Mouse (Mus musculus): ENCODE results near the gene Syne1. TPM values are rescaled to one million over a fixed set of nuclear protein-coding genes. Genes with fewer than 3 reads are reported as not detected.
A peak's percentile ranks its signal among the peaks of the same experiment; 100 is the strongest.

The Syne1 gene
- total and polyA plus RNA-seq, 3 experiments = 10.8 to 85.0 (median 59.1) TPM

GRCm38 (mm10) chr10:5234721-5235501 lies 316.4 kb downstream of the Syne1 start:
- Histone ChIP-seq H3K4me1 (ENCODE audit: insufficient read depth, low read depth, low read length) (no peaks in the 10 kb centered on the region), H3K27me3 (ENCODE audit: insufficient read depth, low read length) (no peaks in the 10 kb centered on the region), H3K36me3 (replicated peaks) (no peaks in the 10 kb centered on the region), H3K9me3 (replicated peaks) (no peaks in the 10 kb centered on the region), H3K4me3 (ENCODE audit: low read depth, low read length) (no peak overlapping the region)
- TF ChIP-seq CTCF (IDR thresholded peaks at IDR 0.05; ENCODE audit: low read depth, low read length) = no peak
- no peak for TF ChIP-seq GATA2 (IDR thresholded peaks at IDR 0.05; ENCODE audit: borderline replicate concordance, low read depth, low read length)
- no peak for TF ChIP-seq POLR2AphosphoS5 (IDR thresholded peaks at IDR 0.05; ENCODE audit: insufficient replicate concordance, low read depth, low read length)
- no peak for TF ChIP-seq GATA1 (IDR thresholded peaks at IDR 0.05; ENCODE audit: borderline replicate concordance, low read length)
- TF ChIP-seq TAL1 (conservative IDR thresholded peaks at IDR 0.05; ENCODE audit: low read depth, low read length) = no peak
- DNase-seq (ENCODE audit: low spot score) (no peak), ATAC-seq (ENCODE audit: extremely low read depth, insufficient number of reproducible peaks, low FRiP score, poor library complexity, severe bottlenecking) (no peak)

- no peaks in the 10 kb centered on the region for H3K36me3 ChIP-seq (replicated peaks)
- peaks cover 7% of the 10 kb centered on the region; the same call in 1 of the 2 replicates for H3K4me1 ChIP-seq (ENCODE audit: insufficient read depth, low read depth, low read length)
- H3K9me3 ChIP-seq (replicated peaks) = no peaks in the 10 kb centered on the region
- DNase-seq (ENCODE audit: low spot score) (no peak), ATAC-seq (ENCODE audit: extremely low read depth, insufficient number of reproducible peaks, low FRiP score, poor library complexity, severe bottlenecking) (no peak)
- H3K4me3 ChIP-seq (ENCODE audit: low read depth, low read length) = no peak overlapping the region
- peaks cover 3% of the 10 kb centered on the region; the same call in 1 of the 2 replicates for H3K27me3 ChIP-seq (ENCODE audit: insufficient read depth, low read length)
- no peak for TF ChIP-seq GATA2 (IDR thresholded peaks at IDR 0.05; ENCODE audit: borderline replicate concordance, low read depth, low read length)
- TF ChIP-seq CTCF (IDR thresholded peaks at IDR 0.05; ENCODE audit: low read depth, low read length) = no peak
- no peak for TF ChIP-seq POLR2AphosphoS5 (IDR thresholded peaks at IDR 0.05; ENCODE audit: insufficient replicate concordance, low read depth, low read length)
- TF ChIP-seq TAL1 (conservative IDR thresholded peaks at IDR 0.05; ENCODE audit: low read depth, low read length) = no peak
- TF ChIP-seq GATA1 (IDR thresholded peaks at IDR 0.05; ENCODE audit: borderline replicate concordance, low read length) = no peak
Observed at GRCm38 (mm10) chr10:5229129-5229528, 322.2 kb downstream of the Syne1 start.

GRCm38 (mm10) chr10:5227395-5228076 lies 323.7 kb downstream of the Syne1 start:
- DNase-seq (ENCODE audit: low spot score) (no peak), ATAC-seq (ENCODE audit: extremely low read depth, insufficient number of reproducible peaks, low FRiP score, poor library complexity, severe bottlenecking) (no peak)
- H3K4me3 ChIP-seq (ENCODE audit: low read depth, low read length) = no peak overlapping the region
- no peaks in the 10 kb centered on the region for H3K36me3 ChIP-seq (replicated peaks)
- TF ChIP-seq CTCF (IDR thresholded peaks at IDR 0.05; ENCODE audit: low read depth, low read length) (peak; percentile 51), POLR2AphosphoS5 (IDR thresholded peaks at IDR 0.05; ENCODE audit: insufficient replicate concordance, low read depth, low read length) (no peak)
- no peaks in the 10 kb centered on the region for H3K9me3 ChIP-seq (replicated peaks)
- peaks cover 7% of the 10 kb centered on the region; the same call in 1 of the 2 replicates for H3K4me1 ChIP-seq (ENCODE audit: insufficient read depth, low read depth, low read length)
- peaks cover 3% of the 10 kb centered on the region; the same call in 1 of the 2 replicates for H3K27me3 ChIP-seq (ENCODE audit: insufficient read depth, low read length)

GRCm38 (mm10) chr10:5215943-5216342 lies 335.3 kb downstream of the Syne1 start:
- TF ChIP-seq GATA1 (IDR thresholded peaks at IDR 0.05; ENCODE audit: borderline replicate concordance, low read length) (no peak), GATA2 (IDR thresholded peaks at IDR 0.05; ENCODE audit: borderline replicate concordance, low read depth, low read length) (no peak), CTCF (IDR thresholded peaks at IDR 0.05; ENCODE audit: low read depth, low read length) (no peak), TAL1 (conservative IDR thresholded peaks at IDR 0.05; ENCODE audit: low read depth, low read length) (no peak), POLR2AphosphoS5 (IDR thresholded peaks at IDR 0.05; ENCODE audit: insufficient replicate concordance, low read depth, low read length) (no peak)
- no peaks in the 10 kb centered on the region for H3K27me3 ChIP-seq (ENCODE audit: insufficient read depth, low read length)
- H3K4me1 ChIP-seq (ENCODE audit: insufficient read depth, low read depth, low read length) = peaks cover 15% of the 10 kb centered on the region
- ATAC-seq (ENCODE audit: extremely low read depth, insufficient number of reproducible peaks, low FRiP score, poor library complexity, severe bottlenecking) = no peak
- H3K9me3 ChIP-seq (replicated peaks) = no peaks in the 10 kb centered on the region
- no peak overlapping the region for H3K4me3 ChIP-seq (ENCODE audit: low read depth, low read length)
- DNase-seq (ENCODE audit: low spot score) = no peak
- no peaks in the 10 kb centered on the region for H3K36me3 ChIP-seq (replicated peaks)

- Histone ChIP-seq H3K27me3 (ENCODE audit: insufficient read depth, low read length) (no peaks in the 10 kb centered on the region), H3K9me3 (replicated peaks) (no peaks in the 10 kb centered on the region), H3K36me3 (replicated peaks) (no peaks in the 10 kb centered on the region), H3K4me1 (ENCODE audit: insufficient read depth, low read depth, low read length) (peaks cover 45% of the 10 kb centered on the region), H3K4me3 (ENCODE audit: low read depth, low read length) (no peak overlapping the region; the same call in 1 of the 2 replicates)
- ATAC-seq (ENCODE audit: extremely low read depth, insufficient number of reproducible peaks, low FRiP score, poor library complexity, severe bottlenecking) (peak; percentile 62), DNase-seq (ENCODE audit: low spot score) (no peak)
- TF ChIP-seq CTCF (IDR thresholded peaks at IDR 0.05; ENCODE audit: low read depth, low read length) (no peak), GATA2 (IDR thresholded peaks at IDR 0.05; ENCODE audit: borderline replicate concordance, low read depth, low read length) (no peak), TAL1 (conservative IDR thresholded peaks at IDR 0.05; ENCODE audit: low read depth, low read length) (no peak), GATA1 (IDR thresholded peaks at IDR 0.05; ENCODE audit: borderline replicate concordance, low read length) (no peak), POLR2AphosphoS5 (IDR thresholded peaks at IDR 0.05; ENCODE audit: insufficient replicate concordance, low read depth, low read length) (no peak)
Observed at GRCm38 (mm10) chr10:5207905-5208641, 343.2 kb downstream of the Syne1 start.

GRCm38 (mm10) chr10:5205977-5206376 lies 345.3 kb downstream of the Syne1 start:
- Histone ChIP-seq H3K4me1 (ENCODE audit: insufficient read depth, low read depth, low read length) (peaks cover 53% of the 10 kb centered on the region), H3K27me3 (ENCODE audit: insufficient read depth, low read length) (no peaks in the 10 kb centered on the region), H3K4me3 (ENCODE audit: low read depth, low read length) (no peak overlapping the region), H3K36me3 (replicated peaks) (no peaks in the 10 kb centered on the region), H3K9me3 (replicated peaks) (no peaks in the 10 kb centered on the region)
- DNase-seq (ENCODE audit: low spot score) (peak; percentile 28), ATAC-seq (ENCODE audit: extremely low read depth, insufficient number of reproducible peaks, low FRiP score, poor library complexity, severe bottlenecking) (peak; percentile 78)
- TF ChIP-seq TAL1 (conservative IDR thresholded peaks at IDR 0.05; ENCODE audit: low read depth, low read length) = peak; percentile 86
- TF ChIP-seq POLR2AphosphoS5 (IDR thresholded peaks at IDR 0.05; ENCODE audit: insufficient replicate concordance, low read depth, low read length) = no peak

Measured in G1E (cell line).